Mouse (Mus musculus): ENCODE results near the gene Atf6.

GRCm38 (mm10) chr1:170868905-170869283 lies 1.3 kb upstream of the Atf6 start:
- no peak for TF ChIP-seq CTCF (IDR thresholded peaks at IDR 0.05; ENCODE audit: low read depth)
- no peak for TF ChIP-seq EP300 (optimal IDR thresholded peaks at IDR 0.05)

Data from stomach, postnatal 0 days (tissue).